Mouse (Mus musculus) heart, postnatal 14 days (tissue): ENCODE measurements around the gene Serpina16. TPM values are rescaled to one million over a fixed set of nuclear protein-coding genes. Genes with fewer than 3 reads are reported as not detected.
"Not testable (repeated sequence)": the region's sequence is repeated elsewhere in the genome, so short reads cannot be mapped to it uniquely, and the experiment has no call there.

Experiments
- DNase-seq, 2 experiments: peaks; one replicate each; pipeline ENCODE4 v3.0.0; 2021 to 2022
- intact Hi-C: fragments of 180-260 bp; cut with DNase I; formaldehyde crosslinking; loops from one replicate; pipeline ENCODE4 v1.15.1; 2025
- long read RNA-seq, 2 experiments: library from polyadenylated mRNA; stranded (forward); transcript quantifications; one replicate each; pipeline ENCODE4 v2.0.0; 2021
- total RNA-seq, 2 experiments: library from RNA; stranded (reverse); gene quantifications; 2 replicates each; pipeline ENCODE4 v1.2.3; 2021

The Serpina16 gene
- total RNA-seq: not detected
- long read RNA-seq, experiment 1: 0 reads
- long read RNA-seq, experiment 2: 0 reads

DNA sequence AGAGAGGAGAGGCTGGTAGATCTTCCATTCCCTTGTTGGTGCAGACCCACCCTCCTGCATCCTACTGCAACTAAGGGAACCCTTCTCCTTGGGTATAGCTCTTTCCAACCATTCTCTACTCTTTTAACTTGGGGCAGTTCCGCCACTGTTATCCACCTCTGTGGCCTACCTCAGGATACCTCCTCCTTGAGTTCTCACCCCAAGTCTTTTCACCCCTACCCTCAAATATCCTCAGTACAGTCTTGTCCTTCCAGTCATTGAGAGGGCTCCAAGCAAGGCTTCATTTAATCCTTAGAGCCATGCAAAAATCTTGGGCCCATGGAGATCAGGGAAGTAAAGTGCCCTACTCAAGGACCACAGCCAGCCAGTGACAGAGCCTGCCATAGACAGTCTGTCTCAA lies at the start of gene Serpina16:
TSS of gene Serpina16 (minus strand) at position 101 of the 400 bp plus-strand sequence.
- DNase-seq: no peak
- intact Hi-C loops: no loop called here

DNA sequence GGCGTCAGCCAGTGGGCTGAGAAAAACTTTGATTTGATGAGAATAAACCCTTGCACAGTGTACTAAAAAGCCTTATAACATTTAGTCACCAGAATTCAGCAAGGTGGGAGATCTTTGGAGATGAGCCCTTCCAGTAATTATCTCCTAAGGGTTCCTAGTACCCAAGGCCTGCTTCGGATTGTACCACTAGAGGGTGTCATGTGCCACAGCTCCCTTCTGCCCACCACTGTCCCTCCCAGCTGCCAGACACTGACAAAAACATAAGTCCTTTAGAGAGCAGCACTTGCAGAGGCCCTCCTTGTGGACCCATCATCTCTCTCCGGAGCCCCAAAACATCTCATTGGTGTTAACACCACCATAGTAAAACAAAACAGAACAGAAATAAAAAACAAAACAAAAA lies 35.6 kb upstream of the Serpina16 start:
- no peak for DNase-seq
- intact Hi-C loops: no loop called here

DNA sequence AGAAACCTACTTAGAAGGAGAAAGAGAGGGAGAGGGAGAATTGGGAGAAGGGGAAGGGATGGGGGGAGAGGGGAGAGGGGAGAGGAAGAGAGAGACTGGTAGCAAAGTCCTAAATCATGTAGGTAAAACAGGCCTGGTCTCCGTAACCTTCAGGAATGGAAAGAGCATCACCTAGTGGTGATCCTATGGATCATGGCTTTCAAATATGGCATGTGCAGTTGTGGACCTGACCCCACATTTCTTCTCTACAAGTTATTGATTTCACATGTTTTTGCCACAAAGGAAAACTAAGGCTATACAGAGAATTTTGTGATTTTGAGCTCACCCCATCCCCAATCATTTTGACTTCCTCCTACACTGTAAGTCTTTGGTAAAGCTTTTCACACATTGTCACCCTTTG lies 34.5 kb upstream of the Serpina16 start:
- intact Hi-C loops: no loop called here
- DNase-seq: no peak

DNA sequence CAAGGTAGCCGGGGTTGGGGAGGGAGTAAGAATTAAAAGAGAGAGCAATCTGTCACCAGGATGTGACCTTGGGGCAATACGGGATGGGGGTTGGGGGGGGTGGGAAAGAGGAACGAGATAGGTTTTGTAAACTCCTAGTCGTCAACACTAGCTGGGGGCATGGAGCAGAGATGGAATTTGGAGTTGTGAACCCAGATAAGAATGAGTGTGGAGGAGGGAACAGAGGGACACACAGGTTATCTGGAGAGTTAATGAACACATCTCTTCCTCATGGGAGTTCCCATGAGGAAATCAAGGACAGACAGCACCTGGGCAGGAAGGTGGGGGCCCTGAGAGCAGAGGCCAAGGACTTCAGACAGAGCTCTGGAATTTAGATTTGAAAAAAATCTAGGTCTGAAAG lies 30.2 kb upstream of the Serpina16 start:
- DNase-seq: no peak
- intact Hi-C loops: loop anchor here (5.0 kb wide), 1 partner anchor 159 kb away; no protein-coding TSS in a partner anchor

DNA sequence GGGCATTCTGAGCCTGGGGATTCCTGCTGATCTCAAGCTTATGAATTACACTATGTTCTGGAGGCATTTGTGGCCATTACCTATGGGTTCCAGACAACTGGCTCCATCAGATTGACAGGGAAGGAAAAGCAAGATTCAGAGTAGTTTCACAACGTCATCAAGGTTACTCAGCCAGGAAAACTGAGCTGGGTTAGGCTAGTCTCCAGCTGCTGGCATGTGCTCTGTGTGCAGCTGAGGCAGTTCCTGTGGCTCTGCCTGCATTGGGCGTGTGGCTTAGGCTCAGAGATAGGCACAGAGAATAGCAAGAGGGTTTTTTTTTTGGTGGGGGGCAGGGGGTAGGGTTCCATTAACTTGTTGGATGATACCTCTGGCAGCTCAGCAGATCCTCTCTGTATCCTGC lies 29.6 kb upstream of the Serpina16 start:
- intact Hi-C loops: loop anchor here (5.0 kb wide), 1 partner anchor 158 kb away; no protein-coding TSS in a partner anchor
- no peak for DNase-seq

DNA sequence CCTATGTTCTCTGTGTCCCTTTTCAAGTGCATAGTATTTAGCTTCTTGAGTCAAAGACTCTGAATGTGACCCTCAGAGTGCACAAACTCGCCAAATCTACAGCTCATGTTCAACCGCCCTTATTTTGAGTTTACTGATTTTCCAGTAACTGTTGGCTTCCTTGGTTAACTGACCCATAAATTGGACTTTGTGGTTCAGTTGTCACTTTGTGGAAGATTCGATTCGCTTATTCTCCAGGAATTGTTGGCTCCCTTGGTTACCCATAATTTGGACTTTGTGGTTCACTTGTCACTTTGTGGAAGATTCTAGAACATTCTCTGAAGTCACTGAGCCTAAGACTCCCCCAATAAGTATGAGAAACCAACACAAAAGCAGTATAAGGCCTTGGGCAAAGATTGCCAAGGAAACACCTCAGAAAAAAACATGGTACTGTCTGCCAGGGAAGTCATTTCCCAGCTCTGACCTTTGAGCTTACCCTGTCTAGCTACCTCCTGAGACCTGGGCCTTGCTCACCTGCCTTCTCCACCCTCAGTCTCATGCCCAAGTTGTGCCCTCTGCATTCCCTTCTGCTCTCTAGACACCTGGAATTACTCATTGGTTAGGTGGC lies 24.3 kb upstream of the Serpina16 start:
- DNase-seq: no peak
- intact Hi-C loops: no loop called here

DNA sequence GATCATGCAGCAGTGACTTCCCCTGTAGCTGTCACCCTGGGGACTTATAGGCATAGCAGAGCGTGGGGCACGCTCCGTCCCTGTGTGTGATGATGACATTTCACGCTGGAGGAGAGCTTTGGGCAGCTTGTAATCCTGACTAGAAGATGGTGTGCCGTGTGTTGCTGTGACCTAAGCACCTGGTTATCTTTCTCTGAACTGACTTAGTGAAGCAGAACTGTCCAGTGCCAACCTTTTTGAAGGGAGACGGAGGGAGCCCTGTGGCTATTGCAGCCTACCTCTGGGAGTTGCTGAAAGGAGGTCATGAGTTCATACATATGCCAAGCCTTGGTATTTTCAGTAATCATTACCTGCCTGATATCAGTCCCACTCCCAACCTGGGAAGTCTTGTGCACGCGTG lies 19.5 kb upstream of the Serpina16 start, which contains the start of gene Serpina1f:
TSS of gene Serpina1f (minus strand) at position 101 of the 400 bp plus-strand sequence.
- intact Hi-C loops: no loop called here

DNA sequence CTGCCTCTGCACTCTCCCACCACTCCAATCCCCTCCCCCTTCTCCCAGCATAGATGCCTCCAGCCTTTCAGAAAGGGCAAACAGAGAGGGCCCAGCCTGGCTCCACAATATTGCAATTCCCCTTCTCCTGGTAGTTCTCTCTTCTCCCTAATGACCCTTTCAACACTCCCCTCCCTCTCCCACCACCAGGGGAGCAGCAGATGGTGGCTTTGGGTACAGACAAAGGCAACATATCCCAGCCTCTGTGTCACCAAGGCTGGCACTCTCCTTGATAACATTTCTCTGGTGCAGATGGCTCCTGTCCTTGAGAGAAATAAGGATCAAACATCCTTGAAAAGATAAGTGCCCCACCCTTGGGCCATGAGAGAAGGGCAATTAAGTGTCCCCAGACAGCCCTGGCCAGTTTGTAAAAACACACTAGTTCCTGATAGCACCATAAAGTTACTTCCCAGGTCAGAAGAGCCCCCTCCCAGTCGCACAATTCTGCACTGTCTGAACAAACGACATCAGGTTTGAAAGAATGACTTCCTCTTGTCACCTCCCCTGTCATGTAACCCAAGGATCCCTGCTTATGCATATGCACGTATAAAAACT lies 12.4 kb upstream of the Serpina16 start:
- no peak for DNase-seq
- intact Hi-C loops: no loop called here

More for the DNA sequence above, 19.5 kb upstream of the Serpina16 start, which contains the start of gene Serpina1f:
- no peak for DNase-seq

DNA sequence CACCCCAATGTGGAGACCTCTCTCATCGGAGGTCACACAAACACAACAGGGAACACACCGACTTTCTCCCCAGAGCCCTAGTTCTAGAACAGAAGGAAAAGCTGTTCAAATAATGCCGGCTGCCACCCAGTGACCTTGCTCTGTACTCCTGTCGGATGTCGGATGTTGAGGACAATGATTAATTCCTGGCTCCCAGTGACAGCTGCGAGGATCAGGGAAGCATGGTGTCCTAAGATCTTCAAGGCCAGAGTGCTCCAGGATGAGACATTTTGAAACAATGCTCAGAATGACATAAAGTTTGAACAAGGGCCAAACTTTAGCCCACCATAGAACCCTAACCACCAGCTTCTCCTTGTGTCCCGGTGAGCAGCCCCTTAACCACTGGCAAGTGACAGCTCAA lies 11.1 kb upstream of the Serpina16 start:
- intact Hi-C loops: no loop called here
- no peak for DNase-seq

DNA sequence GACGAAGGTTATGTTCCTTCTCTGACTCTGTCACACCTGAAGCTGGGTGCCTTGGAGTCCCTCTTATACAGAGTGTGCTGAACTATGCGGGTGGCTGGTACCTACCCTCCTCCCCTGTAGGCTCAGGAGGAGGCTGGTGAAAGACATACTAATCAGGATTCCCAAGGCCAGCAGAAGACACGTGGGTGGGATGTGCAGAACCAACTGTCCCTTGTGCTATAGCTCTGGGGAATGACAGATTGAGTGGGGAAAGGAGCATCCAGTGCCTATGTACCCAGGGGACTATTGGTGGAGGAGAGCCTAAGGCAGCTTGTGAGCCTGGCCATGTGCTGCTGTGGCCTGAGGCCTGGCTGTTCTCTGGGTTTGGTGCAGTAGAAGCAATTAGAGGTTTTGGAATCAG lies 10.1 kb upstream of the Serpina16 start:
- intact Hi-C loops: no loop called here
- no peak for DNase-seq

DNA sequence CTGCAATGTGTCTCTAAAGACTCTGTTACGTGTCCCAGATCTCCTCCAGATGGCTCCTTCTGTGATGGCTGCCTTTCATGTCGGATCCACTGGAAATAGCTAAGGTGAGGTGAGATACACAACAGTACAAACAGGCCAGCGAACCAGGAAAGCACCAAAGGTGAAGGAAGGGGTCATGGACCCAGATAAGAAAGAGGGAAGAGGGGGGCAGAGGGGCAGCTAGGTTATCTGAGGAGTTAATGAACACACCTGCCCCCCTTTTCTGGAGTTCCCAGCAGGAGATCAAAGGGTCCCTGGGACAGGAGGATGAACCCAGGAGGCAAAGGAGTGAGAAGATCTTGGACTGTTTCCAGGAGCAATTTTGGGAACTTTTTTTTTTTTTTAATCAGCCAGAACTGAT lies 9.4 kb upstream of the Serpina16 start:
- intact Hi-C loops: no loop called here
- no peak for DNase-seq

DNA sequence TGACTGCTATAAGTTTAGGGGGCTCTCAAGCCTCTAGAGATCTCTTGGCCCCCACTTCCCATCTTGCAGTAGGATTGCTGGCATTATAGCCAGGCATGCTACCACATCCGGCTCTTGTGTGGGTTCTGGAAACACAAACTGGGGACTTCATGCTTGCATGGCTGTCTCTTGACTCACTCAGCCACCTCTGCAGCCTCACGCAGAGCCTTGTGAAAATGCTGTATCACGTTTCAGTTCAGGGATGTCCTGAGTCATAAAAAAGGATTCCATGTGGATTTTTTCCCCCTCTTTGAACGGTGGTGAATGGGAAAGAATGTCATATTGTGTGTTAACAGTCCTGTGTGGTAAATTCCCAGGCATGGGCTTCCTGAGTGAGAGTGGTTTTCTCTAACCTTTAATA lies 7.8 kb upstream of the Serpina16 start:
- intact Hi-C loops: no loop called here
- no peak for DNase-seq

DNA sequence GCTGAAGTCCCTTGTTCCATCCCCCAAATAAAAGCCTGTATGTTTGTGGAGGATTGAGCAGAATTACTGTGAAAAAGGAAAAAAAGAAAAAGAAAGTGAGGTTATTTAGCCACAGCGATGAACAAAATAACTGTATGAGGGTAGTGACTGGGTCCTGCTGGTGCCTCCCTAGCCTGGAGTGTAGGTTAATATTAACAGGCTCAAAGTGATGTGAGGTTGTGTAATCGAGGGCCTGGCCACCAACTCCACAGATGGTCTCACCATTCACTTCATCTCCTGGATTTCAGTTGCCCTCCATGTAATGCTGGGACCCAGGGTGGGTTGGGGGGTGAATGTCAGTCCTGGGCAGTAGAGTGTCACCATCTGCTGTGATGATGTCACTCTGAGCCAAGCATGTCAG lies 5.8 kb upstream of the Serpina16 start:
- DNase-seq: no peak
- intact Hi-C loops: no loop called here

DNA sequence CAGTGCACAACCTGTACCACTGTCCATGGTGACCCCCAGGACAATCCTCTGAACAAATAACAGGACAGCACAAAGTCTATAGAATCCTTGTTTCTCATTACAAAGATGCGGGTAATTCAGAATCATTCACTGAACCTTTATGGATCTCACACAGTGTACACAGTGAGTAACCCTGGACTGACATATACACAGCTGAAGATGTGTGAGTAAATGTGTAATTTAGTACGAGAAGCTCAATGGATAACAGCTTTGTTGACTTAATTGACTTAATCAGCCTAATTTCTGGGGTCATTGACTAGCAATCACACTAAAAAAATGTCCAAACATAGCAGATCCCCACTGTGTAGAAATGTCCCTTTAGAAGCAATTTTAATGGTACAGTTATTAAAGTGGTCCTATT lies 5.2 kb upstream of the Serpina16 start:
- intact Hi-C loops: no loop called here
- DNase-seq: no peak

DNA sequence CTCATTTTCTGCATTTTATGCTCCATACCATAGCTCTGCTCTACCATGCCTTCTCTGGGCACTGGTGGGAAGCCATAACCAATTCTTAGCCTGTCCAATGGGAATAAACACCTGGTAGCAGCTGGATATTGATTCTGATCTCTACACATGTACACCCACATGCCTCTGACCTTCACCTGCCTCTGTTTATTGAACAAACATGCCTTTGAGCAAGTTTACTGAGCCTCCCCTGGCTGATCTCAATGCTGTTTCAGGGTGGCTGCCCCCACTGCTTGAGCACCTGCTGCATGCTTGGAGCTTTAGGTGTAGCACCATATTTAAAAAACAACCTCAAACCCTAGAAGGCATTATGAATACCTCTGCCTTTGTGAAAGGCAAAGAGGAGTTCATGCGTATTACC lies 3.9 kb upstream of the Serpina16 start:
- DNase-seq, intact Hi-C loops: not testable (repeated sequence)

DNA sequence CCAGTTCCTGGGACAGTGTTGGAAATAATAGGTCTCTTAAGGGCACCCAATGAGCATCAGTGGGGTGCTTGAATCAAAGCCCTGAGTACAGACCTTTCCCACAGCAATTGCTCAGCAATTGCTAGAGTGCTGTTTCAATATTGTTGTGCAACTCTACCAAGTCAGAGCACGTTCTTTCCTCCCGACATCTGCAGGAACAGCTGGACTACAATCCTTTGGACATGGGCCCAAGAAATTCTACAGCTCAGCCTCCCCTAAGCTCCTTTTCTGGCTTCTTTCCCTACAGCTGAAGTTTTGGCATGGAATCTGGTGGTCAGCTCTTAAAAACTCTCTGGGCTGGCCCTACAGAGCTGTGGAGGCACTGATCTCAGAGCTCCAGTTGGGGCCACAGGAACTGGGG lies 2.8 kb downstream of the Serpina16 start:
- DNase-seq: peak; percentile 49 to 71
- intact Hi-C loops: no loop called here

DNA sequence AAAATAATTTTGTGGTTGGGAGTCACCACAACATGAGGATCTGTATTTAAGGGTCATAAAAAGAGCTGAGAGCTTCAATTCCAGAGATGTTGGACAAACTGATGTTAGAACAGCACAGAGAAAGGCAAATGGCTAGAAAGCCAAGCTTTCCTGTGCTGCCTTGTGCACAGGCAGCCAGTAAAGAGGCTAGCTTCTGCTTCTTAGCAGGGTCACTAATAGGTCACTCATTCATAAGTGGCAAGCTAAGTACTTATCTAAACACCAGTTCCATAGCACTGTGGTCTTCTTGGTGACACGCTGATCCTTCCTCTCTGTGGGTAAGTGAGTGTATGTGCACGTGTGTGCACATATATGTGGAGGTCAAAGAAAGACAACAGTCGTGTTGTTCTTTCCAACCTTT lies 4.5 kb downstream of the Serpina16 start:
- DNase-seq: no peak
- intact Hi-C loops: no loop called here

DNA sequence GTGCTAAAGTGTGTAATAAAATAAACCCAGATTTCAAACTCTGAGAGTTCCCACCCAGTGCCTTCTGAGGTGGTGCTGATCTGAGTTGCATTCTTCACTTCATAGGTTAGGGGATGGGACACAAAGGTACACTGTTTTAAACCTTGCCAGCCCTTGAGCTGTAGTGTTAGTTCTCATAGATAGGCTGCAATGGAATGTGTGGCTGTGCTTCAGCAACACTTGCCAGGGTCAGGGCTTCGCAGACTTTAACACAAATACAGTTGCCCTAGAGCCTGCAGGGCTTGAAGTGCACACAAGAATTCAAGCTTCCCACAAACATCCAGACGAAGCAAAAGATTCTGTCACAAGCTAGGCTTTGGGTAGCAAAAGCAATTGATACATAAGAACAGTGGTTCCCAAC lies 5.0 kb downstream of the Serpina16 start:
- intact Hi-C loops: no loop called here
- DNase-seq: no peak

DNA sequence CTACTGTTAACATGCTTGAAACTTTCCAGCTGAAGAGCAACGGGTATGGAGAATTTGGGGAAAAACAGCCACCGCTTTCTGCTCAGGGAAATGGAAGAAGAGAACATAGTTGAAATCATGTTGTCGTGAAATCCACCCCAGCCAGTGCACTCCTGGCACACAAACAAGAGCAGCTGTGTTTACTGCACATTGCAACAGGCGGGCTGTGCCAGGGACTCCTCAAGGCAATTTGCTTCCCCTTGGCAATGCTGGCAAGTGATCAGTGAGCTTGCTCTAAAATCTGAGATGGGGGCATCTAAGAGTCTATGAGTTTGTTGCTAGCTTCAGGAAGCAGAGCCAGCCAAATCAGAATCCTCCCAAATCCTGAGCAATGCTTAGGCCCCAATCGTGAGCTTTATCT lies 5.6 kb downstream of the Serpina16 start:
- intact Hi-C loops: no loop called here
- peak in 1 of 2 experiments; percentile 5 for DNase-seq

DNA sequence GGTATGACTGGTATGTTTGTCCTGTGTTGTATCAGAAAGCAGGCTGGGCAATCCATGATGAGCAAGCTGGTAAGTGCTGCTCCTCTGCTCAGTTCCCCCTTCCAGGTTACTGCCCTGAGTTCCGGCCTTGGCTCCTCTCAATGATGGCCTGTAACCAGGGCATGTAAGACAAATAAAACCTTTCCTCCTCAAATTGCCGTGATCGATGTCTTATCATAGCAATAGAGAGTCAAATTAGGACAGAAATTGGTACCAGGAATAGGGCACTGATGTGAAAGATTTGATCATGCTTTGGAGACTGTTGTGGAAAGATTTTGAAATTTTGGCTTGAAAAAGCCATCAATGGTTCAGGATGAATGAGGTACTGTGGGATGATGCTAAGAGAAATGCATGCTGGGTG lies 10.7 kb downstream of the Serpina16 start:
- intact Hi-C loops: no loop called here
- DNase-seq: no peak

DNA sequence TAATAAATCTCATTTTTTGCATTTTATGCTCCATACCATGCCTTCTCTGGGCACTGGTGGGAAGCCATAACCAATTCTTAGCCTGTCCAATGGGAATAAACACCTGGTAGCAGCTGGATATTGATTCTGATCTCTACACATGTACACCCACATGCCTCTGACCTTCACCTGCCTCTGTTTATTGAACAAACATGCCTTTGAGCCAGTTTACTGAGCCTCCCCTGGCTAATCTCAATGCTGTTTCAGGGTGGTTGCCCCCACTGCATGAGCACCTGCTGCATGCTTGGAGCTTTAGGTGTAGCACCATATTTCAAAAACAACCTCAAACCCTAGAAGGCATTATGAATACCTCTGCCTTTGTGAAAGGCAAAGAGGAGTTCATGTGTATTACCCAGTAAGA lies 13.9 kb downstream of the Serpina16 start:
- DNase-seq, intact Hi-C loops: not testable (repeated sequence)

DNA sequence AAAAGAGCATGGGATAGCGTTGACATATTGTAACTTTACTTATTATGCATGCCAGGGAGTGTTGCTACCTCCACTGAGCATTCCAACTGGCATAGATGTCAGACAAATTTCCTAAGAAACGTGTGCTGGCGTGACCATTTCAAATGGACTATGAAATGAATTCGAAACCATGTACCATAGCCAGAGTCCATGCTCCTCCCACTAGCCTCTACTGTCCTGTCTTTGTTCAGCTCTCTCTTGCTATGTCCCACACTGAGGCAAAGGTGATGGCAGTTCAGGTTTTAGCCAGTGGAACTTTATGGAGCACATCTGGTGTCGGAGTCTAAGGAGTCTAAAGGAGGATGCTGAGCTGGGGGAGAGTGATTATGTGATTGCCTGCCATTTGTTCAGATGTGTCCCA lies 15.9 kb downstream of the Serpina16 start:
- intact Hi-C loops: no loop called here
- DNase-seq: no peak
